Mouse (Mus musculus): ENCODE measurements around the gene Nup85.

GRCm38 (mm10) chr11:115555717-115556116 is 8.5 kb upstream of the Nup85 start:
- TF ChIP-seq CTCF (IDR thresholded peaks at IDR 0.05; ENCODE audit: borderline replicate concordance, insufficient read depth, low read depth, low read length) (no peak), POLR2A (IDR thresholded peaks at IDR 0.05; ENCODE audit: borderline replicate concordance, insufficient read depth, low read length) (no peak)

All from cerebellum, adult 2 months (tissue).